Mouse (Mus musculus) erythroblast, embryonic 14.5 days (primary cell): ENCODE results near the gene Slc35f6. TPM values are rescaled to one million over a fixed set of nuclear protein-coding genes. Genes with fewer than 3 reads are reported as not detected.
"Not testable (repeated sequence)": the region's sequence is repeated elsewhere in the genome, so short reads cannot be mapped to it uniquely, and the experiment has no call there.

Source experiments
- H3K27me3 ChIP-seq: 2 replicates; pipeline ENCODE4 v1.6.1; 2012; ENCODE audit warnings: inconsistent platforms; ENCODE audit not compliant: control insufficient read depth
- H3K36me3 ChIP-seq: 2 replicates; pipeline ENCODE4 v1.6.1; 2012; ENCODE audit warnings: mild to moderate bottlenecking, inconsistent platforms; ENCODE audit not compliant: control insufficient read depth
- H3K4me1 ChIP-seq: 2 replicates; pipeline ENCODE4 v1.6.1; 2012; ENCODE audit warnings: inconsistent platforms; ENCODE audit not compliant: control insufficient read depth
- H3K4me3 ChIP-seq: replicated peaks from 2 replicates; pipeline ENCODE3; 2012; ENCODE audit warnings: moderate library complexity, mild to moderate bottlenecking, inconsistent platforms
- H3K9me3 ChIP-seq: 2 replicates; pipeline ENCODE4 v1.6.1; 2012; ENCODE audit warnings: low read length, inconsistent platforms, mixed read lengths; ENCODE audit not compliant: control insufficient read depth
- GATA1 ChIP-seq: IDR thresholded peaks from 2 replicates; pipeline ENCODE4 v1.6.1; 2012; ENCODE audit warnings: low read length, inconsistent platforms, mixed read lengths
- TAL1 ChIP-seq: IDR thresholded peaks from 3 replicates; pipeline ENCODE4 v1.6.1; 2012; ENCODE audit warnings: low read length, inconsistent platforms, mixed read lengths
- polyA plus RNA-seq: library from polyadenylated mRNA; stranded (reverse); fragments of >175 nt; gene quantifications from 2 replicates; pipeline ENCODE4 v1.2.3, GENCODE M21; 2012

Gene Slc35f6
- polyA plus RNA-seq, 1 experiment = 0.45 TPM

DNA sequence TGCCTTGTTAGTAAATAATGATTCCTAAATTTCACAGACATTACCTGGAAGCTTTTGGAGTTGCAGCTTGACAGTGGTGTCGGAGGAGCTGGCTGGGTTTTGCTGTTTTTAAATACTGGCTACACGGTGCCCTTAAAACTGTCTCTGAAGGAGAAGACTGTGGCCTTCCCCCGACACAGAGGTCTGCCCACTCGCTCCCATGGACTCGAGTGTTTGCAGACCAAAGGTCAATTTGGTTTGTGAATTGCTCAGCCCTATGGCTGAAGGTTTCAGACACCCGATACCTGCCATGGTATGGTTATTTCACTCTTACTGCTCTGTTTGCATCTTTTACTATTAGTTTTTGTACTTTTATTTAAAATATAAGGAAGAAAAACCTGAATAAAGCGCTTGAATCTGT lies 26.3 kb downstream of the Slc35f6 start:
- Histone ChIP-seq H3K36me3 (peaks cover 98% of the 10 kb centered on the region), H3K4me1 (peaks cover 13% of the 10 kb centered on the region)
- no peak for TF ChIP-seq GATA1
- TF ChIP-seq TAL1 = no peak

GRCm38 (mm10) chr5:30676800-30677199 lies 29.1 kb downstream of the Slc35f6 start:
- Histone ChIP-seq H3K36me3 (peaks cover 73% of the 10 kb centered on the region), H3K4me1 (peaks cover 1% of the 10 kb centered on the region; the same call in 1 of the 2 replicates), H3K4me3 (no peak overlapping the region), H3K27me3 (no peaks in the 10 kb centered on the region), H3K9me3 (no peaks in the 10 kb centered on the region)
- TF ChIP-seq TAL1 (no peak), GATA1 (no peak)

More for the DNA sequence above, 26.3 kb downstream of the Slc35f6 start:
- Histone ChIP-seq H3K4me3 (no peak overlapping the region), H3K27me3 (no peaks in the 10 kb centered on the region), H3K9me3 (no peaks in the 10 kb centered on the region)

- H3K9me3 ChIP-seq, H3K27me3 ChIP-seq, H3K4me1 ChIP-seq, H3K4me3 ChIP-seq: not testable (repeated sequence)
- H3K36me3 ChIP-seq = peaks cover 60% of the 10 kb centered on the region
These were observed 30.3 kb downstream of the Slc35f6 start for GRCm38 (mm10) chr5:30678069-30678468.

DNA sequence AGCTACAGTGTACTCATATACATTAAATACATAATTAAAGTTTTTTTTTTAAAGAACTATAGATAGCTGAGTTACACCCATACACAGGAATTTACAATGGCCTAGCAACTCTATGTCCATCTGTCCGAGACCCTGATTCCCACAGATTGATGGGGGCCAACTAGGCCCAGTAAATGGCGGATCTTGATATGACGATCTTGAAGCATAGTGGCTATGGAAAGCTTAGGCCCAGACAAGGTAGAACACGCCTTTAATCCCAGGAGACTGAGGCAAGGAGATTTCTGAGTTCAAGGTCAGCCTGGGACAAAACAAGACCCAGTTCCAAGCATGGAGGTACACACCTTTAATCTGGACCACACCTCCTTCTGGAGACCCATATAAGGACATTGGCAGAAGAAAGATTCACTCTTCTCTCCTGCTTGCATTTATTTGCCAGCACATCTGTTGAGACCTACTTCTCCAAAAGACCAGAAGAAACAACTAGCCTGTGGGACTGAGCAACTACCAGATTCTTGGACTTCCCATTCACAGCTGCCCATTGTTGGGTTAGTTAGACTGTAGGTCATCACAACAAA lies 31.1 kb downstream of the Slc35f6 start:
- H3K4me3 ChIP-seq = no peak overlapping the region
- no peaks in the 10 kb centered on the region for H3K9me3 ChIP-seq
- H3K27me3 ChIP-seq = no peaks in the 10 kb centered on the region
- TF ChIP-seq GATA1 = no peak
- no peaks in the 10 kb centered on the region for H3K4me1 ChIP-seq
- peaks cover 53% of the 10 kb centered on the region for H3K36me3 ChIP-seq

DNA sequence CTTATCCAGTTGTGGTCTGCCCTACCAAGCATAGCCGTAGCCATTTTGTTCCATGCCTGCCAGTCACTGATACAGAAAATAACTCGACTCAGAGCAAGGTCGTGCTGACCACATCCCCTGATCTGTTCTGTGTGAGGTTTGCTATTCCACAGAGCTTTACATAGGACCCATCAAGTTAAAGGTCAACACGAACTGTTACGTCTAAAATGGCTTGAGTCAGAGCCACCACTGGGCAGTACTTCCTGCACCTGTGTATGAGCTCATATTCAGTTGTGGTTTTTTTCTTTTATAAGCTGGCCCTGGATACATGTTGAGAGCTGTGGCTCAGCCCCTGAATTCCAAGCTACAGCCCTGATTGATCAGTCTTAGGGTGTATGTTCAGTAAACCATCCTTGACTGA lies 31.9 kb downstream of the Slc35f6 start:
- H3K27me3 ChIP-seq = no peaks in the 10 kb centered on the region
- TF ChIP-seq GATA1 (no peak), TAL1 (no peak)
- no peaks in the 10 kb centered on the region for H3K9me3 ChIP-seq
- H3K4me1 ChIP-seq = no peaks in the 10 kb centered on the region
- H3K4me3 ChIP-seq = no peak overlapping the region
- H3K36me3 ChIP-seq = peaks cover 45% of the 10 kb centered on the region

GRCm38 (mm10) chr5:30681970-30682369 lies 34.2 kb downstream of the Slc35f6 start:
- peaks cover 21% of the 10 kb centered on the region for H3K36me3 ChIP-seq
- TF ChIP-seq TAL1 = no peak
- TF ChIP-seq GATA1 = no peak
- H3K4me1 ChIP-seq = no peaks in the 10 kb centered on the region
- no peak overlapping the region for H3K4me3 ChIP-seq
- no peaks in the 10 kb centered on the region for H3K9me3 ChIP-seq
- H3K27me3 ChIP-seq = no peaks in the 10 kb centered on the region

GRCm38 (mm10) chr5:30682967-30683600 lies 35.4 kb downstream of the Slc35f6 start:
- H3K4me3 ChIP-seq = no peak overlapping the region
- H3K9me3 ChIP-seq = no peaks in the 10 kb centered on the region
- TF ChIP-seq GATA1 (no peak), TAL1 (no peak)
- peaks cover 10% of the 10 kb centered on the region for H3K36me3 ChIP-seq
- H3K27me3 ChIP-seq = no peaks in the 10 kb centered on the region
- H3K4me1 ChIP-seq = no peaks in the 10 kb centered on the region

DNA sequence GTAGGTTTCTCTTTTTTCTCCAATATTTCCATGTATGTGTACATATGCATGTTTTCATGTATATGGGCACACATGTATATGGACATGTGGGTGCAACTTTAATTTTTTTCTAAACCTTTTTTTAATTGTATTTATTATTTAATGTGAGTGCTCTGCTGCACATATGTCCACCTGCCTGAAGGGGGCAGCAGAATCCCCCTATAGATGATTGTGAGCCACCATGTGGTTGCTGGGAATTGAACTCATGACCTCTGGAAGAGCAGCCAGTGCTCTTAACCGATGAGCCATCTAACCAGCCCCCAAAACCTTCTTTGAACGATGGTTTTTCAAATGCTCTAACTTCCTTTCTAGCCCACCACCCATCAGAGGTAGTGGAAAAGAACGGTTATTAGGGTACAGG lies 36.3 kb downstream of the Slc35f6 start:
- no peaks in the 10 kb centered on the region for H3K27me3 ChIP-seq
- no peak overlapping the region for H3K4me3 ChIP-seq
- TF ChIP-seq GATA1 (no peak), TAL1 (no peak)
- no peaks in the 10 kb centered on the region for H3K9me3 ChIP-seq
- peaks cover 3% of the 10 kb centered on the region for H3K36me3 ChIP-seq
- H3K4me1 ChIP-seq = no peaks in the 10 kb centered on the region

- Histone ChIP-seq H3K9me3 (no peaks in the 10 kb centered on the region), H3K27me3 (no peaks in the 10 kb centered on the region), H3K4me3 (no peak overlapping the region), H3K36me3 (no peaks in the 10 kb centered on the region), H3K4me1 (no peaks in the 10 kb centered on the region)
- TF ChIP-seq TAL1 (no peak), GATA1 (no peak)
These were observed 39.0 kb downstream of the Slc35f6 start for GRCm38 (mm10) chr5:30686781-30687180.

- Histone ChIP-seq H3K4me1 (peaks cover 2% of the 10 kb centered on the region; the same call in 1 of the 2 replicates), H3K4me3 (no peak overlapping the region), H3K27me3 (peaks cover 10% of the 10 kb centered on the region), H3K36me3 (no peaks in the 10 kb centered on the region), H3K9me3 (no peaks in the 10 kb centered on the region)
- TF ChIP-seq GATA1 (no peak), TAL1 (no peak)
These were observed 52.7 kb downstream of the Slc35f6 start for GRCm38 (mm10) chr5:30700361-30701000.

DNA sequence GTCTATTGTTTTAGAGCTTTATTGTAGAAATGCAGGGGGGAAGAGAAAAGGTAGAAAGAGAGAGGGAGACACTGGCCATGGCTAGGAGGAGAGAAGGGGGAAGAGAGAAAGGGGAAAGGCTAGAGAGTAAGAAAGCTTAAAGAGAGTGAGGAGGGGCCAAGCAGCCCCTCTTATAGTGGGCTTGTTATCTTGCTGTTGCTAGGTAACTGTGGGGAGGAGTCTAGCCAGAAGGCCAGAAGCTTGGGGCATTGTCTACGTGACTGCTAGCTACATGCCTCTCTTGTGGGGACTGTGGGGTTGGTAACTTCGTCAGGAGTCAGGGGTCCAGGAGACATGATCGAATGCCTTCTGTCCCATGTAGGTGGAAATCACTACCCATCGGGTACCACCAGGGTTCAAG lies 53.6 kb downstream of the Slc35f6 start:
- H3K9me3 ChIP-seq, H3K4me3 ChIP-seq, H3K4me1 ChIP-seq, H3K36me3 ChIP-seq: not testable (repeated sequence)
- peaks cover 14% of the 10 kb centered on the region for H3K27me3 ChIP-seq
